Mouse (Mus musculus) midbrain, postnatal 0 days (tissue): Measurements from ENCODE around the gene Shisa2. TPM values are rescaled to one million over a fixed set of nuclear protein-coding genes. Genes with fewer than 3 reads are reported as not detected.

Experiments used
- ATAC-seq: fragments of 200-750 bp; cut with Nextera tagmentation; 2 replicates; pipeline ENCODE4 v1.8.0; 2017; ENCODE audit warnings: moderate number of reproducible peaks, mild to moderate bottlenecking, moderate TSS enrichment, moderate library complexity; ENCODE audit not compliant: low FRiP score
- DNase-seq: peaks from one replicate; pipeline ENCODE4 v3.0.0-alpha.2; 2015; ENCODE audit warnings: low spot score
- H3K27ac ChIP-seq: fragments of 300-500 bp; sonication (generic); 2 replicates; pipeline ENCODE4 v1.5.1; 2014; ENCODE audit warnings: low read depth, mild to moderate bottlenecking, low read length, mixed read lengths
- H3K27me3 ChIP-seq: fragments of 300-500 bp; sonication (generic); 2 replicates; pipeline ENCODE4 v1.6.1; 2014; ENCODE audit warnings: low read length, control low read depth, mixed read lengths; ENCODE audit not compliant: insufficient read depth
- H3K36me3 ChIP-seq: fragments of 300-500 bp; sonication (generic); 2 replicates; pipeline ENCODE4 v1.6.1; 2014; ENCODE audit warnings: low read length, control low read depth, mixed read lengths; ENCODE audit not compliant: insufficient read depth
- H3K4me1 ChIP-seq: fragments of 300-500 bp; sonication (generic); 2 replicates; pipeline ENCODE4 v1.6.1; 2014; ENCODE audit warnings: mild to moderate bottlenecking, control low read depth, antibody characterized with exemption, low read length, mixed read lengths; ENCODE audit not compliant: insufficient read depth
- H3K4me2 ChIP-seq: fragments of 300-500 bp; sonication (generic); 2 replicates; pipeline ENCODE4 v1.6.1; 2014; ENCODE audit warnings: low read depth, mild to moderate bottlenecking, low read length, mixed read lengths; ENCODE audit not compliant: poor library complexity, severe bottlenecking
- H3K4me3 ChIP-seq: fragments of 300-500 bp; sonication (generic); 2 replicates; pipeline ENCODE4 v1.5.1; 2014; ENCODE audit warnings: low read depth, mild to moderate bottlenecking, low read length, moderate library complexity
- H3K9ac ChIP-seq: fragments of 300-500 bp; sonication (generic); replicated peaks from 2 replicates; pipeline ENCODE4 v1.6.1; 2014; ENCODE audit warnings: mild to moderate bottlenecking, low read length, moderate library complexity, mixed read lengths; ENCODE audit not compliant: poor library complexity, severe bottlenecking
- H3K9me3 ChIP-seq: fragments of 300-500 bp; sonication (generic); 2 replicates; pipeline ENCODE4 v1.6.1; 2016; ENCODE audit warnings: low read length, control low read depth
- CTCF ChIP-seq: IDR thresholded peaks from 2 replicates; pipeline ENCODE4 v1.5.1; 2016; ENCODE audit warnings: antibody characterized with exemption, mild to moderate bottlenecking
- WGBS: fragments of 180-500 bp; shearing (Covaris S2); extraction: QIAGEN DNeasy Blood & Tissue Kit; methylation state at CpG from one replicate; pipeline ENCODE4 v1.1.7; 2014; 5-methylcytosine and 5-hydroxymethylcytosine counted together
- polyA plus RNA-seq: library from polyadenylated mRNA; unstranded; fragments of >200 nt; fragmentation: Nextera tagmentation; extraction: Ambion mirVana; gene quantifications from 2 replicates; pipeline ENCODE4 v1.2.1, GENCODE M21; 2015
- total RNA-seq: library from RNA; depleted of rRNA; stranded (reverse); fragments of >200 nt; gene quantifications from 2 replicates; pipeline ENCODE4 v1.2.3, GENCODE M21; 2014

Gene Shisa2
- total and polyA plus RNA-seq, 2 experiments from 2014 or later: 4.8 to 15.1 TPM

GRCm38 (mm10) chr14:59597398-59598259, 27.5 kb upstream of the Shisa2 start, which contains the start of gene Cdadc1:
Gene Cdadc1, minus strand, starts transcription at chr14:59597959.
- Histone ChIP-seq H3K9me3 (no peaks in the 10 kb centered on the region), H3K27me3 (no peaks in the 10 kb centered on the region), H3K9ac (peak within 1 kb of the TSS; percentile 76), H3K27ac (peak within 1 kb of the TSS; percentile 64), H3K4me3 (peak within 1 kb of the TSS; percentile 89), H3K4me2 (peak within 1 kb of the TSS; percentile 92), H3K36me3 (no peaks in the 10 kb centered on the region), H3K4me1 (peaks cover 5% of the 10 kb centered on the region; the same call in 1 of the 2 replicates)
- WGBS: under 1% methylated on average over 44 of the region's 48 CpGs
- DNase-seq (peak; percentile 91), ATAC-seq (peak; percentile 95)
- TF ChIP-seq CTCF: peak; percentile 41

- WGBS: 4% methylated on average over 8 of the region's 8 CpGs
- DNase-seq: no peak
- no peak for TF ChIP-seq CTCF
Measured at GRCm38 (mm10) chr14:59598260-59598627, 26.9 kb upstream of the Shisa2 start.

GRCm38 (mm10) chr14:59604002-59604645, 21.0 kb upstream of the Shisa2 start:
- H3K4me1 ChIP-seq: no peaks in the 10 kb centered on the region

More at GRCm38 (mm10) chr14:59598260-59598627, 26.9 kb upstream of the Shisa2 start:
- Histone ChIP-seq H3K4me2 (peak overlapping the region; percentile 92), H3K27ac (peak overlapping the region; percentile 64), H3K9ac (peak overlapping the region; percentile 76), H3K27me3 (no peaks in the 10 kb centered on the region), H3K4me3 (peak overlapping the region; percentile 89), H3K36me3 (no peaks in the 10 kb centered on the region), H3K4me1 (peaks cover 5% of the 10 kb centered on the region; the same call in 1 of the 2 replicates), H3K9me3 (no peaks in the 10 kb centered on the region)
- peak; percentile 39; the same call in 1 of the 2 replicates for ATAC-seq

GRCm38 (mm10) chr14:59605671-59606353, 19.3 kb upstream of the Shisa2 start:
- peak; percentile 62 for ATAC-seq
- H3K4me1 ChIP-seq: no peaks in the 10 kb centered on the region
- 20% methylated on average over 5 of the region's 5 CpGs for WGBS

More at GRCm38 (mm10) chr14:59604002-59604645, 21.0 kb upstream of the Shisa2 start:
- DNase-seq (peak; percentile 59), ATAC-seq (no peak)
- Histone ChIP-seq H3K27me3 (no peaks in the 10 kb centered on the region), H3K4me3 (no peak overlapping the region), H3K4me2 (no peak overlapping the region), H3K9ac (no peak overlapping the region), H3K27ac (no peak overlapping the region), H3K9me3 (no peaks in the 10 kb centered on the region), H3K36me3 (no peaks in the 10 kb centered on the region)
- TF ChIP-seq CTCF: peak; percentile 76
- WGBS: 68% methylated on average over 5 of the region's 5 CpGs

GRCm38 (mm10) chr14:59607021-59607420, 18.1 kb upstream of the Shisa2 start:
- Histone ChIP-seq H3K27me3 (no peaks in the 10 kb centered on the region), H3K4me2 (no peak overlapping the region), H3K4me3 (no peak overlapping the region), H3K4me1 (no peaks in the 10 kb centered on the region), H3K9me3 (no peaks in the 10 kb centered on the region), H3K27ac (no peak overlapping the region), H3K9ac (no peak overlapping the region), H3K36me3 (no peaks in the 10 kb centered on the region)
- WGBS: 47% methylated on average over 3 of the region's 3 CpGs
- DNase-seq (no peak), ATAC-seq (no peak)
- TF ChIP-seq CTCF: no peak

More at GRCm38 (mm10) chr14:59605671-59606353, 19.3 kb upstream of the Shisa2 start:
- no peak overlapping the region for H3K4me3 ChIP-seq
- H3K9me3 ChIP-seq: no peaks in the 10 kb centered on the region
- peak; percentile 77 for DNase-seq
- H3K27ac ChIP-seq: no peak overlapping the region
- no peaks in the 10 kb centered on the region for H3K36me3 ChIP-seq
- H3K4me2 ChIP-seq: no peak overlapping the region
- TF ChIP-seq CTCF: peak; percentile 76
- no peaks in the 10 kb centered on the region for H3K27me3 ChIP-seq
- no peak overlapping the region for H3K9ac ChIP-seq
